Mouse (Mus musculus) kidney, embryonic 15.5 days (tissue): ENCODE results near the gene Duox1. TPM values are rescaled to one million over a fixed set of nuclear protein-coding genes. Genes with fewer than 3 reads are reported as not detected.
"Not testable (repeated sequence)": the region's sequence is repeated elsewhere in the genome, so short reads cannot be mapped to it uniquely, and the experiment has no call there.

Experiments used
- ATAC-seq: fragments of 200-750 bp; cut with Nextera tagmentation; replicated peaks from 2 replicates; pipeline ENCODE4 v1.8.0; 2017; ENCODE audit warnings: moderate TSS enrichment; ENCODE audit not compliant: low FRiP score
- H3K27ac ChIP-seq: fragments of 300-500 bp; sonication (generic); 2 replicates; pipeline ENCODE4 v1.5.1; 2015; ENCODE audit warnings: mild to moderate bottlenecking, inconsistent platforms
- H3K27me3 ChIP-seq: fragments of 300-500 bp; sonication (generic); 2 replicates; pipeline ENCODE4 v1.6.1; 2015; ENCODE audit warnings: inconsistent platforms
- H3K36me3 ChIP-seq: fragments of 300-500 bp; sonication (generic); 2 replicates; pipeline ENCODE4 v1.6.1; 2015; ENCODE audit warnings: inconsistent platforms
- H3K4me1 ChIP-seq: fragments of 300-500 bp; sonication (generic); 2 replicates; pipeline ENCODE4 v1.6.1; 2015; ENCODE audit warnings: inconsistent platforms
- H3K4me2 ChIP-seq: fragments of 300-500 bp; sonication (generic); 2 replicates; pipeline ENCODE4 v1.6.1; 2015; ENCODE audit warnings: moderate library complexity, mild to moderate bottlenecking, inconsistent platforms
- H3K4me3 ChIP-seq: fragments of 300-500 bp; sonication (generic); replicated peaks from 2 replicates; pipeline ENCODE4 v1.5.1; 2015; ENCODE audit warnings: mild to moderate bottlenecking, inconsistent platforms
- H3K9ac ChIP-seq: fragments of 300-500 bp; sonication (generic); 2 replicates; pipeline ENCODE4 v1.6.1; 2015; ENCODE audit warnings: mild to moderate bottlenecking, inconsistent platforms
- H3K9me3 ChIP-seq: fragments of 300-500 bp; sonication (generic); replicated peaks from 2 replicates; pipeline ENCODE4 v1.6.1; 2016; ENCODE audit warnings: inconsistent platforms
- WGBS: fragments of 180-500 bp; shearing (Covaris S2); methylation state at CpG from one replicate; pipeline ENCODE4 v1.1.7; 2015; ENCODE audit warnings: mixed read lengths; 5-methylcytosine and 5-hydroxymethylcytosine counted together
- polyA plus RNA-seq: library from polyadenylated mRNA; unstranded; fragments of >200 nt; fragmentation: Nextera tagmentation; extraction: Ambion mirVana; gene quantifications from 2 replicates; pipeline ENCODE4 v1.2.1, GENCODE M21; 2015

Duox1 gene
- polyA plus RNA-seq, 1 experiment from 2014 or later = 0.04 TPM

DNA sequence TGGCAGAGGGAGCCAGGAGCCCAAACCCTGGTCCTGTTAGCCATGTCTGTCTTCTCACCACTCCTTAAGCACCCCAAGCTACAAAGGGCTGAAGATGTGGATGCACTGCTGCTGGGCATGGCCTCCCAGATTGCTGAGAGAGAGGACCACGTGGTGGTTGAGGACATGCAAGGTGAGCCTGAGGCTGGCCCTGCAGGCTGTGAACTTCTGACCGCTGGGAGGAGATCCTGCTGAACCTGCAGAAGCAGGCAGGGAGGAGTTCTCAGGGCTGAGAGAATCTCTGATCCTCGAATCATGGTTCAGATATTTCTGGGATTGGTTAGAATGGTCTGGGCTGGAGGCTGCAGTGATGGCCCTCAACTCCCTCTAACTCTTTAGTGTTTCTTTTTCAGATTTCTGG lies 8.5 kb downstream of the Duox1 start:
- H3K27ac ChIP-seq = no peak overlapping the region
- no peaks in the 10 kb centered on the region for H3K36me3 ChIP-seq
- no peak for ATAC-seq
- H3K4me1 ChIP-seq = no peaks in the 10 kb centered on the region
- no peak overlapping the region for H3K4me2 ChIP-seq
- no peaks in the 10 kb centered on the region for H3K9me3 ChIP-seq
- H3K9ac ChIP-seq = no peak overlapping the region
- 66% methylated on average over 3 of the region's 3 CpGs for WGBS
- no peaks in the 10 kb centered on the region for H3K27me3 ChIP-seq
- no peak overlapping the region for H3K4me3 ChIP-seq

DNA sequence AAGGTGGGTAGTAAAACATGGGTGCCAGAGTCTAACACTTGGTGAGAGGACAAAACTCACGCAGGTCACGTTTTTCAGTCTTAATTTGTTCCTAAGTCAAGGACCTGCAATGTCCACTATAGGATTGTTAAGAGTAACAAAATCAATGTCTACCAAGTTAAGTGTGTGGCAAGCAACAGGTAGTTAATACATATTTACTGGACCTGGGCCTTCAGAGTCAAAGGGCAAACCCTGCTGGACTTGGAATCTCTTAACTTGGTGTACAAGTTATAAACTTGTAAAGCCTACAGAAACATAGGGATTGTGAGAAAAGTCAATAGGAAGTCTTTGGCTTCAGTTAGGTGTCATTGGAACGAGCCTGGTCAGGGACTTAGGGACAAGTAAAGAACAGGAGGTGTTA lies 9.1 kb downstream of the Duox1 start:
- Histone ChIP-seq H3K4me1 (no peaks in the 10 kb centered on the region), H3K27me3 (no peaks in the 10 kb centered on the region), H3K27ac (no peak overlapping the region), H3K4me2 (no peak overlapping the region), H3K9ac (no peak overlapping the region), H3K9me3 (no peaks in the 10 kb centered on the region), H3K4me3 (no peak overlapping the region), H3K36me3 (no peaks in the 10 kb centered on the region)
- 65% methylated on average over 3 of the region's 3 CpGs for WGBS
- no peak for ATAC-seq

DNA sequence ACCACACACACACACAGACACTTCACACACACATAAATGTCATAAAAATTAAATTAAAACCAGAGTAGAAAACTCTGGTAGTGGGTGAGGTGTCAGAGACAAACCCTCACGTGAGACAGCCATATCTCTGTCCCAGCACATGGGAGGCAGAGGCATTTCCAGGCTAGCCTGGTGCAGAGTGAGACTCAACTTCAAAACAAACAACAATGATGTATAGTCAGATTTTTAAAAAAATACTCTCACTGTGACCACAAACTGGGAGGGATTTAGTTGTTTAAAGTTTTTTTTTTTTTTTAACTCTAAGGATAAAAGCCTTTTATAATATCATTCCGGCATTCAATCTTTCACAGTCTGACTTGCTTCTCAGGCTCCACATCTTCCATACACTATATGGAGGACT lies 9.9 kb downstream of the Duox1 start:
- Histone ChIP-seq H3K4me1 (no peaks in the 10 kb centered on the region), H3K27me3 (no peaks in the 10 kb centered on the region), H3K36me3 (no peaks in the 10 kb centered on the region), H3K9ac (no peak overlapping the region), H3K4me3 (no peak overlapping the region), H3K27ac (no peak overlapping the region), H3K9me3 (no peaks in the 10 kb centered on the region), H3K4me2 (no peak overlapping the region)
- ATAC-seq = no peak
- 62% methylated on average over 2 of the region's 2 CpGs for WGBS

DNA sequence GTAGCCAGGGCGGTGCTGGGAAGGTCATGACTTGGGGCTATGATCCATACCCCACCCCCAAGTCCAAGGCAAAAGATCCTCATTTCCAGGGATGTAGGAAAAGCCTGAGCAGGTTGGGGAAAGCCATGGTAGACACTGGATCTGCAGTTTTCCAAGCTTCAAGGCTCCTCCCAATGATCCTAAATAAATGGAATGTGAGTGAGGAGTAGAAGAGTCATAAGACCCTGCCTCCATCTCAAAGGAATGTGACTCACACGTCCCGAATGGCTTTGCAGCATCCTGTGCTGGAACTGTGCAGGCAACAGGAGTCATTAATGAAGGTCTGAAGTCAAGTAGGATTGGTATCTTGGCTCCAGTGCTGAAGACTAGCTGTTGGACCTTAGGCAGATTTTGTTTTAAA lies 12.5 kb downstream of the Duox1 start:
- H3K27me3 ChIP-seq = no peaks in the 10 kb centered on the region
- no peak overlapping the region for H3K4me3 ChIP-seq
- H3K36me3 ChIP-seq = no peaks in the 10 kb centered on the region
- H3K27ac ChIP-seq = no peak overlapping the region
- 53% methylated on average over 3 of the region's 3 CpGs for WGBS
- H3K9ac ChIP-seq = no peak overlapping the region
- H3K9me3 ChIP-seq = no peaks in the 10 kb centered on the region
- ATAC-seq = no peak
- H3K4me2 ChIP-seq = no peak overlapping the region
- H3K4me1 ChIP-seq = no peaks in the 10 kb centered on the region

DNA sequence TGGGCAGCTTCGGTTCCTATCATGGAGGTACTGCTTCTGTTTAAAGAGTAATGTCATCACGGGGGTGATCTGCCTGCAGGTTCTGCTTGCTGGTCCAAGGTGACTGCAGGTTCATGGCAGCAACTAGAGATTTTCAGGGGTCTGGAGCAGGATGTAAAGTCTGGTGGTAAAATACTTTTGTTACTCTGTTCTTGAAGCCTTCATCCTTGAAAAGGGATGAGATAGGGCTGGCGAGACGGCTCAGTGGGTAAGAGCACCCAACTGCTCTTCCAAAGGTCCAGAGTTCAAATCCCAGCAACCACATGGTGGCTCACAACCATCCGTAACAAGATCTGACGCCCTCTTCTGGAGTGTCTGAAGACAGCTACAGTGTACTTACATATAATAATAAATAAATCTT lies 14.8 kb downstream of the Duox1 start:
- WGBS = 81% methylated on average over 6 of the region's 6 CpGs
- H3K4me1 ChIP-seq, H3K27me3 ChIP-seq, H3K4me2 ChIP-seq, H3K9ac ChIP-seq, H3K9me3 ChIP-seq, H3K27ac ChIP-seq, ATAC-seq, H3K36me3 ChIP-seq, H3K4me3 ChIP-seq: not testable (repeated sequence)

DNA sequence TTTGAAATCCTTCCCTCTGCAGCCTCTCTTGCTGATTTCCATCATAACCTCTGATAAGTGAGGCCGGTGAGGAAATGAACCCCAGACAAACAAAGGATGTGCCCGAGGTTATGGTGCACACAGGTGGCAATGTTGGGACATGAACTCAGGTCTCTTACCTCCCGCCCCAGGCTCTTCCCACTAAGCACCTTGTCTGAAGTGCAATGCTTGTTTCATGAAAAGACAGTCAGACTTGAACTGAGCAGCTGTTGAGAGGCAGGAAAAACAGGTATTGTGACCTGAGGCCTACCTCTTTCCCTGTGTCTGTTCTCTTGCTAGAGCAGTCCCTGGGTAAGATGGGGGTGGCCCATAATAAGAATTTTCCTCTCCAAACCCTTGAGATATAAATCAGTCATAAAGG lies 16.8 kb downstream of the Duox1 start:
- WGBS = 83% methylated on average over 3 of the region's 3 CpGs
- H3K4me1 ChIP-seq = no peaks in the 10 kb centered on the region
- no peak for ATAC-seq
- no peaks in the 10 kb centered on the region for H3K9me3 ChIP-seq
- no peak overlapping the region for H3K9ac ChIP-seq
- H3K36me3 ChIP-seq = no peaks in the 10 kb centered on the region
- no peak overlapping the region for H3K4me2 ChIP-seq
- H3K4me3 ChIP-seq = no peak overlapping the region
- H3K27me3 ChIP-seq = 0 out of 2 replicates have a peak, but pooled peaks cover 2% of the 10 kb centered on the region
- no peak overlapping the region for H3K27ac ChIP-seq

DNA sequence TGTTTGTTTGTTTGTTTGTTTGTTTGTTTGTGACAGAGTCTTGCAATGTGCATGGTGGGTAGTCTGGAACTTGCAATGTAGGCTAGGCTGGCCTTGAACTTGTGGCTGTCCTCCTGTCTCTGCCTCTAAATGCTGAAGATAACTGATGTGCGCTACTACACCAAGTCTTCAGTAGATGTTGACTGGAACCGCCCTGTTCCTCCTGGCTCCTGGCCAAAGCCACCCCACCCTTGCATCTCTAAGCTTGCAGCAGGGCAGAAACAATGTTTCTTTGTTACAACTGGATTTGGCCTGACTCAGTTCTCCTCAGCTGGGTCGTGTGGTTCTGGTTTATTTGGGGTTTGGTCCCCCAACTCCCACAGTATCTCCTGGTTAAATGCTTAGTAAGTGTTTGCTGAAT lies 18.7 kb downstream of the Duox1 start:
- no peak for ATAC-seq
- no peak overlapping the region for H3K4me2 ChIP-seq
- H3K36me3 ChIP-seq = no peaks in the 10 kb centered on the region
- H3K27me3 ChIP-seq = peaks cover 7% of the 10 kb centered on the region; the same call in 1 of the 2 replicates
- no peaks in the 10 kb centered on the region for H3K9me3 ChIP-seq
- H3K27ac ChIP-seq = no peak overlapping the region
- no peaks in the 10 kb centered on the region for H3K4me1 ChIP-seq
- H3K9ac ChIP-seq = no peak overlapping the region
- H3K4me3 ChIP-seq = no peak overlapping the region
- 68% methylated on average over 3 of the region's 3 CpGs for WGBS

DNA sequence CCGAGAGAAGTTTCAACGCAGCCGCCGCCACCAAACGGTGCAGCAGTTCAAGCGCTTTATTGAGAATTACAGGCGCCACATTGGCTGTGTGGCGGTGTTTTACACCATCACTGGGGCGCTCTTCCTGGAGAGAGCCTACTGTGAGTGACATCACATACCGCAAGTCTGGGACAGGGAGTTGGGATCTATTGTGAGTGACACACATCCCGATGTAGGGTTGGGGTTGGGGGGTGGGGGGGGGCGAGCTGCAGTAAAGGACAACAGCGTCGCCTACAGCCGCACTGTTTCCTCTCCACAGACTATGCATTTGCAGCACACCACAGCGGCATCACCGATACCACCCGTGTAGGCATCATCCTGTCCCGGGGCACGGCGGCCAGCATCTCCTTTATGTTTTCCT lies 21.8 kb downstream of the Duox1 start:
- Histone ChIP-seq H3K9me3 (no peaks in the 10 kb centered on the region), H3K36me3 (no peaks in the 10 kb centered on the region), H3K4me1 (no peaks in the 10 kb centered on the region), H3K4me3 (no peak overlapping the region), H3K4me2 (peak overlapping the region; percentile 32), H3K27ac (no peak overlapping the region), H3K9ac (no peak overlapping the region), H3K27me3 (peaks cover 7% of the 10 kb centered on the region; the same call in 1 of the 2 replicates)
- 61% methylated on average over 21 of the region's 21 CpGs for WGBS
- ATAC-seq = no peak

DNA sequence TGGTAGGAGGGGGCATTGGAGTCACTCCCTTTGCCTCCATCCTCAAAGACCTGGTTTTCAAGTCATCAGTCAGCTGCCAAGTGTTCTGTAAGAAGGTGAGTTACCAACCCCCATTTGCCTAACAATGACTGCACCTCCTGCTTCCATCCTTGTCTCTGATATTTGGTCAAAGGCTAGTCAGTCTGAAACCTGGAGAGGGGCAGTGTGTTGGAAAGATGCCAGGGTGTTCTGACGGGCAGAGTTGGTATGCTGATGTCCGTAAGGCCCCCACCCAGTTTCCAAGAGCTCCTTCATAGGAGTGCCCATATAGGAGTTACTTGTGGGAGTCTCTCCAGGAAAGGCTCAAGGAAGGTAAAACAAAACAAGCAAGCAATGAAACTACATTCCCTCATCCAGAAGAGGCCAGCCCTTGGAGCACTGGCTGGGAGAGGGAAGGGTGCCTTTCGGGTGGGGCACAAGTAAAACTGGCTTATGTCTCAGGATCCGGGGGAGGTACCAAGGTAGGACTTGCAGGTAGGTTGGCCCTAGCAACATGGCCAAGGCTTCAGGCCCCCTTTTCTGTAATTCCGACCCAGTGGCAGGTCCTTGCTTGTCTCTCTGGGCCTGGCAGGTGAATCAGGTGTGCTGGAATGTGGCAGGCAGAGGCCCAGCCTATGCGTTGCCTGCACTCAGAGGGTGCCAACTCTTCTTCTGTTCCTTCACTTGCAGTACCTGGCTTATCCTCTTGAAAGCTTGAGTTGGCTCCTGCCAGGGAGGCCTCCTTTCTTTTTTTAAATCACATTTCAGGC lies 29.8 kb downstream of the Duox1 start:
- Histone ChIP-seq H3K4me1 (peaks cover 19% of the 10 kb centered on the region), H3K27me3 (no peaks in the 10 kb centered on the region), H3K36me3 (no peaks in the 10 kb centered on the region), H3K9ac (no peak overlapping the region), H3K9me3 (no peaks in the 10 kb centered on the region), H3K4me2 (no peak overlapping the region), H3K27ac (no peak overlapping the region), H3K4me3 (no peak overlapping the region)
- no peak for ATAC-seq
- 78% methylated on average over 6 of the region's 6 CpGs for WGBS

DNA sequence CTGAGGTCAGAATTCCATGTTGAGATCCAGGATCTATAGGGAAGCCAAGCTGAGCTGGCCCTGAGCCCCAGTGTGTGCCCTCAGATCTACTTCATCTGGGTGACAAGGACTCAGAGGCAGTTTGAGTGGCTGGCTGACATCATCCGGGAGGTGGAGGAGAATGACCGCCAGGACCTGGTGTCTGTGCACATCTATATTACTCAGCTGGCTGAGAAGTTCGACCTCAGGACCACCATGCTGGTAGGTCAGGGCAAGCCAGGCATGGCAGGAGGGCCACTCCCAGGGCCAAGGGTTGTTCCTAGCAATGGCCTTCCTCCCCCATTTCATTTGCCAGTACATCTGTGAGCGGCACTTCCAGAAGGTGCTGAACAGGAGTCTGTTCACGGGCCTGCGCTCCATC lies 30.7 kb downstream of the Duox1 start:
- not testable (repeated sequence) for H3K27me3 ChIP-seq, H3K9ac ChIP-seq, H3K36me3 ChIP-seq, H3K9me3 ChIP-seq, ATAC-seq, H3K4me2 ChIP-seq, H3K27ac ChIP-seq, H3K4me3 ChIP-seq
- H3K4me1 ChIP-seq = peaks cover 22% of the 10 kb centered on the region
- 78% methylated on average over 6 of the region's 6 CpGs for WGBS

DNA sequence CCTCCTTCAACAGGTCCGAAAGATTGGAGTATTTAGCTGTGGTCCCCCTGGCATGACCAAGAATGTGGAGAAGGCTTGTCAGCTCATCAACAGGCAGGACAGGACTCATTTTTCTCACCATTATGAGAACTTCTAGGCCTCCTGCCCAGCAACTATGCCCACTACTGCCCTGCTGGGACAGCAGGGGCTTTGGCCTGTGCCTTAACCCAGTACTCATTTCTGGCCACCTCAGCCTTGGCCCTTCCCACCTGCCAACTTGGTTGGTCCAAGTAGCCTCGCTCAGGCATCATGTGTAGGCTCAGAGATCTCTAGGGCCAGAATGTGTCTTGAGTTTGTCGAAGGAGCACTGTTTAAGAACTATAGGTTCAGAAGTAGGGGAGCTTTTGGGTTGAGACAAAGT lies 31.8 kb downstream of the Duox1 start:
- no peaks in the 10 kb centered on the region for H3K9me3 ChIP-seq
- WGBS = 97% methylated on average over 3 of the region's 3 CpGs
- no peak overlapping the region for H3K4me3 ChIP-seq
- no peak overlapping the region for H3K9ac ChIP-seq
- H3K36me3 ChIP-seq = no peaks in the 10 kb centered on the region
- H3K4me1 ChIP-seq = peaks cover 33% of the 10 kb centered on the region
- H3K4me2 ChIP-seq = no peak overlapping the region
- ATAC-seq = no peak
- H3K27ac ChIP-seq = no peak overlapping the region
- no peaks in the 10 kb centered on the region for H3K27me3 ChIP-seq

DNA sequence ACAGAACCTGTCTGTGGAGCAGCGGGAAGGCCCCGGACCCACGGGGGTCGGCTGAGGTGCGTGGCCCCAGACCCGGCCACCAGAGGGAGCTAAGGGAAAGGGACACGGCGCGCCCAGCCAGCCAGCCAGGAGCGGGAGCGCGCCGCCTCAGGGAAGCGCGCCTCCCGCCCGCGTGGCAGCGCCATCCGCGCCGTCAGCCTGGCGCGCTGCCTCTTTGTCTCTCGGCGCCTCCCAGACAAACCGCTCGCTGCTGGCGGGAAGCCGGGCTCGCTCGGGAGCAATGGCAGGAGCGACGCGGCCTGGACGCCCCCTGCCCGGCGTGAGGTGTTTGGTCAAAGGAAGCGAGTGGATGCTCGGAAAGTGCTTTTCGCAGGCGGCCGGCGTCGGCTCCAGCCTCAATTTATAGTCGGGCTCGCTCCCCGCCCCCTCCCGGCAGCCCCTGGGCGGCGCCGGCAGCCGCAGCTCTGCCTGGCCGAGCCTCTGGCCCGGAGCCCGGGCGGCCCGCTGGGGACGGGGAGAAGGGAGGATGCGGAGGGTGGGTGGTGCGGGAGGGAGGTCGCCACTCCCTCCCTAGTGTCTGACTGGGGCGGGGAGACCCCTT lies 33.2 kb downstream of the Duox1 start:
- peak overlapping the region; percentile 90 for H3K9ac ChIP-seq
- no peaks in the 10 kb centered on the region for H3K36me3 ChIP-seq
- peak overlapping the region; percentile 83 for H3K4me2 ChIP-seq
- no peaks in the 10 kb centered on the region for H3K27me3 ChIP-seq
- H3K9me3 ChIP-seq = no peaks in the 10 kb centered on the region
- peaks cover 36% of the 10 kb centered on the region for H3K4me1 ChIP-seq
- peak; percentile 93 for ATAC-seq
- peak overlapping the region; percentile 99 for H3K27ac ChIP-seq
- WGBS = under 1% methylated on average over 63 of the region's 63 CpGs
- peak overlapping the region; percentile 70 for H3K4me3 ChIP-seq
